Mouse (Mus musculus): ENCODE measurements around the gene Dpp6. TPM values are rescaled to one million over a fixed set of nuclear protein-coding genes. Genes with fewer than 3 reads are reported as not detected.

Dpp6 gene
- total and polyA plus RNA-seq, 3 experiments, result 0.16 TPM; not detected in 2

DNA sequence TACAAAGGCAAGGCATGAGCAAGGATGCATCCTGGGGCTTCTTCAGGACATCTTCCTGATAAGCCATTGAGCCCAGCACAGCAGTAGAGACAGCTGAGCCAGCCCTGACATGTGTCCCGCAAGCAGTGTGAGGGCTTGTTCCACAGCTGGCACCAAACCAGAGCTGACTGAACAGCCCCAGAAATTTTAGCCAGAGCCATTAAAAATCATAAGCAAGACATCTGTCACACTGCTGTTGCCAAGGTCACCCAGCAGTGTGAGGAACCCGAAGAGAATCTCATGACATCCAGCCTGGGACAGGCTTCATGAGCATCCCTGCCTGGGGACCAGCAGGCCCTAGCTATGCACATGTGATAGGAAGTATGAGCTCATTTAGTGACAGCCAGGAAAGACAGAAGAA is 438.2 kb downstream of the Dpp6 start:
- TF ChIP-seq POLR2AphosphoS5 (IDR thresholded peaks at IDR 0.05; ENCODE audit: insufficient replicate concordance, low read depth, low read length) (no peak), GATA1 (IDR thresholded peaks at IDR 0.05; ENCODE audit: borderline replicate concordance, low read length) (no peak), TAL1 (conservative IDR thresholded peaks at IDR 0.05; ENCODE audit: low read depth, low read length) (no peak), CTCF (IDR thresholded peaks at IDR 0.05; ENCODE audit: low read depth, low read length) (no peak), GATA2 (IDR thresholded peaks at IDR 0.05; ENCODE audit: borderline replicate concordance, low read depth, low read length) (no peak)
- no peak overlapping the region for H3K4me3 ChIP-seq (ENCODE audit: low read depth, low read length)
- 0 out of 2 replicates have a peak, but pooled peaks cover 2% of the 10 kb centered on the region for H3K9me3 ChIP-seq (replicated peaks)
- H3K36me3 ChIP-seq (replicated peaks), result no peaks in the 10 kb centered on the region
- DNase-seq (ENCODE audit: low spot score), result no peak
- ATAC-seq (ENCODE audit: extremely low read depth, insufficient number of reproducible peaks, low FRiP score, poor library complexity, severe bottlenecking), result no peak
- H3K27me3 ChIP-seq (ENCODE audit: insufficient read depth, low read length), result no peaks in the 10 kb centered on the region
- H3K4me1 ChIP-seq (ENCODE audit: insufficient read depth, low read depth, low read length), result no peaks in the 10 kb centered on the region

DNA sequence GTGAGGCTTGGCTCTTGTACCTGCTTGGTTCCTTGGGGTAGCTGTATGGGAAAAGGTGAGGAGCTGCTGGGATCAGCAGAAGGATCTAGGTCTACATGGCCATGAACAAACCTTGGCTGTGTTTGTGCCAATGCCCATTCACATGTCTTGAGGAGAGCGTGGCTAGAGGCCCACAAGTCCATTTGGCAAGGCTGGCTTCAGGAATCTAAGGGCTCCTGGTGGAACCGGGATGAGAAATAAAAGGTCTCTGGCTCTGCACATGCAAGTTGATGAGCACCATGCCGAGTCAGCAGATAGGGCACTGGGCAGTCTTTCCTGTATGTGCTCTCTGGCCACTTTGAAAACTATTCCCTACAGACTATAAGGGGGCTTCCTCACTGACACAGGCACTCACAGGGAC is 441.6 kb downstream of the Dpp6 start:
- no peaks in the 10 kb centered on the region for H3K36me3 ChIP-seq (replicated peaks)
- H3K4me1 ChIP-seq (ENCODE audit: insufficient read depth, low read depth, low read length), result no peaks in the 10 kb centered on the region
- TF ChIP-seq GATA1 (IDR thresholded peaks at IDR 0.05; ENCODE audit: borderline replicate concordance, low read length), result no peak
- no peak for TF ChIP-seq POLR2AphosphoS5 (IDR thresholded peaks at IDR 0.05; ENCODE audit: insufficient replicate concordance, low read depth, low read length)
- no peak for TF ChIP-seq GATA2 (IDR thresholded peaks at IDR 0.05; ENCODE audit: borderline replicate concordance, low read depth, low read length)
- TF ChIP-seq TAL1 (conservative IDR thresholded peaks at IDR 0.05; ENCODE audit: low read depth, low read length), result no peak
- TF ChIP-seq CTCF (IDR thresholded peaks at IDR 0.05; ENCODE audit: low read depth, low read length), result no peak
- H3K9me3 ChIP-seq (replicated peaks), result peaks cover 10% of the 10 kb centered on the region; the same call in 1 of the 2 replicates
- no peak overlapping the region for H3K4me3 ChIP-seq (ENCODE audit: low read depth, low read length)
- DNase-seq (ENCODE audit: low spot score) (no peak), ATAC-seq (ENCODE audit: extremely low read depth, insufficient number of reproducible peaks, low FRiP score, poor library complexity, severe bottlenecking) (no peak)
- H3K27me3 ChIP-seq (ENCODE audit: insufficient read depth, low read length), result no peaks in the 10 kb centered on the region

DNA sequence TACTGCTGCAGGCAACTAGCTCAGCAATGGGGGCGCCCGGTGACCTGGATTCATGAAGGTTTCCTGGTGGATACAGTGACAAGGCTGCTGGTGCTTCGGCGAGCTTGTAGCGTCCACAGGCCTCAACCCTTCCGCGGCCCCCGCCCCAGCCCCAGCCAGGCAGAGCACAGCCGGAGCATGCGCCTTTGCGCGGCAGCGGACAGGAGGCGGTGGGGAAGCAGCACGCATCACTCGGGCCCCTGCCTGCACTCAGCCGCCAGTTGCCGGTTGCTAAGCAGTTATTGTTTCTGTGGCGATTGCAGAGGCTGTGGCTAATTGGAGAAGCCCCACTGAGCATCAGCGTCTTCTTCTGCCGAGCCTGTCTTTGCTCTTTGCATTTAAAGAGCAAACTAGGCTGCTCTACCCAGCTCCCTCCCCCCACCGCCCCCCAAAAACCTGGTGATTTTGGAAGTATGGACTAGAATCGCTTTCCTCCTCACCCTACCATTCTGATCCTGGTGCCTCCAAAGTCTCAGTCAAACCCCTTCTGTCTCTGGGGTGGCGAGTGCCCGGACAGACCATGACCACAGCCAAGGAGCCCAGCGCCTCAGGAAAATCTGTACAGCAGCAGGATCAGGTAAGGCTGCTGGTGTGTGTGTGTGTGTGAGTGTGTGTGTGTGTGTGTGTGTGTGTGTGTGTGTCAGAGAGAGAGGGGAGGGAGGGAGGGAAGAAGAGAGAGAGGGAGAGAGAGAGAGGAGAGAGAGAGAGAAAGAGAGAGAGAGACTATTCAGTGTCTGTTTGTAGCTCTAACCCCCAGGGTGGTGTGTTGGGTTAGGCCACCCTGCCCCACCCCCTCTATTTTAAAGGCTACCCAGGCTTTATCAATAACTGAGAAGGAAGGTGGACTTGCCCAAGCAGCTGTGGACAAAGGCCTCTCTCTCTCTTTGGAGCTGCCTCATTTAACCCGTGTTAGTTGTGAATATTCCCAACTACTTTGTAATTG is 445.0 kb downstream of the Dpp6 start:
- H3K27me3 ChIP-seq (ENCODE audit: insufficient read depth, low read length), result no peaks in the 10 kb centered on the region
- no peak for ATAC-seq (ENCODE audit: extremely low read depth, insufficient number of reproducible peaks, low FRiP score, poor library complexity, severe bottlenecking)
- DNase-seq (ENCODE audit: low spot score), result no peak
- peaks cover 22% of the 10 kb centered on the region for H3K9me3 ChIP-seq (replicated peaks)
- no peaks in the 10 kb centered on the region for H3K4me1 ChIP-seq (ENCODE audit: insufficient read depth, low read depth, low read length)
- TF ChIP-seq GATA2 (IDR thresholded peaks at IDR 0.05; ENCODE audit: borderline replicate concordance, low read depth, low read length) (no peak), POLR2AphosphoS5 (IDR thresholded peaks at IDR 0.05; ENCODE audit: insufficient replicate concordance, low read depth, low read length) (no peak), GATA1 (IDR thresholded peaks at IDR 0.05; ENCODE audit: borderline replicate concordance, low read length) (no peak), TAL1 (conservative IDR thresholded peaks at IDR 0.05; ENCODE audit: low read depth, low read length) (no peak), CTCF (IDR thresholded peaks at IDR 0.05; ENCODE audit: low read depth, low read length) (no peak)
- H3K4me3 ChIP-seq (ENCODE audit: low read depth, low read length), result no peak overlapping the region
- H3K36me3 ChIP-seq (replicated peaks), result no peaks in the 10 kb centered on the region

DNA sequence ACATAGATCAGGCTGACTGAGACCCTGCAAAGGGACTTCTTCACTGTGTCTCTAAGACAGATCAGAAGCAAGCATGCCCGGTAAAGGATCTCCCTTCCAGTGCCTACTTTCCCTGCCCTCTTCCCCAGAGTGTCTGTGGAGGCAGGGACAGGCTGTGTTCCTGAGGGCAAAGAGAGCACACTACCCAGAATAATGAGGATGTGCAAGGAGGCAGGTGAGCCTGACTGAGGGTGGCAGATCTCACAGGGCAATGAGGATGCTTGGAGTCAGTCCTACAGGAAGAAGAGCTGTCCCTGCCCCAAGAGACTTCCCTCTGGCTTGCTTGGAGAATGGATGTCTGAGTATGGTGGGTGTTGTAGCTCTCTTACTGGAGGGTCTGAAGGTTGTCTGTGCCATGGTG is 445.7 kb downstream of the Dpp6 start:
- no peak for ATAC-seq (ENCODE audit: extremely low read depth, insufficient number of reproducible peaks, low FRiP score, poor library complexity, severe bottlenecking)

DNA sequence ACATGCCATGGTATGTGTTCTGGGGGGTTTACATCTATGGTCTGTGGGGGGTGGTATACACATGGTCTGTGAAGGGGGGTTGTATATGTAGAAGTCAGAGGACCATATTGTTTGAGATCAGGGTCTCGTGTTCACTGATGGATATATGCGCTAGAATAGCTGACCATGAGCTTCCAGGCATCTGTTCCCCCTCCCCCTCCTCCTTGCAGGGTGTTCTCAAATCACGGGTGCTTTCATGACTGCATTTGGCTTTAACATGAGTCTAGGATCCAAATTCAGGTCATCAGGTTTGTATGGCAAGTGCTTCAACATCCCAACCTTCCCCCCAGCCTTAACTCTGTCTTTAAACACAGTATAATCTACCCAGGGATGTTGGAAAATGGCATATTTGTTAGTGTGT is 448.3 kb downstream of the Dpp6 start:
- no peaks in the 10 kb centered on the region for H3K36me3 ChIP-seq (replicated peaks)
- TF ChIP-seq TAL1 (conservative IDR thresholded peaks at IDR 0.05; ENCODE audit: low read depth, low read length) (no peak), POLR2AphosphoS5 (IDR thresholded peaks at IDR 0.05; ENCODE audit: insufficient replicate concordance, low read depth, low read length) (no peak), GATA2 (IDR thresholded peaks at IDR 0.05; ENCODE audit: borderline replicate concordance, low read depth, low read length) (no peak), GATA1 (IDR thresholded peaks at IDR 0.05; ENCODE audit: borderline replicate concordance, low read length) (no peak), CTCF (IDR thresholded peaks at IDR 0.05; ENCODE audit: low read depth, low read length) (no peak)
- no peaks in the 10 kb centered on the region for H3K27me3 ChIP-seq (ENCODE audit: insufficient read depth, low read length)
- ATAC-seq (ENCODE audit: extremely low read depth, insufficient number of reproducible peaks, low FRiP score, poor library complexity, severe bottlenecking), result no peak
- DNase-seq (ENCODE audit: low spot score), result no peak
- no peak overlapping the region for H3K4me3 ChIP-seq (ENCODE audit: low read depth, low read length)
- peaks cover 27% of the 10 kb centered on the region for H3K9me3 ChIP-seq (replicated peaks)
- H3K4me1 ChIP-seq (ENCODE audit: insufficient read depth, low read depth, low read length), result no peaks in the 10 kb centered on the region

More for the DNA sequence above, 445.7 kb downstream of the Dpp6 start:
- H3K36me3 ChIP-seq (replicated peaks), result no peaks in the 10 kb centered on the region
- no peaks in the 10 kb centered on the region for H3K4me1 ChIP-seq (ENCODE audit: insufficient read depth, low read depth, low read length)
- H3K9me3 ChIP-seq (replicated peaks), result peaks cover 25% of the 10 kb centered on the region
- H3K27me3 ChIP-seq (ENCODE audit: insufficient read depth, low read length), result no peaks in the 10 kb centered on the region
- no peak for DNase-seq (ENCODE audit: low spot score)
- no peak overlapping the region for H3K4me3 ChIP-seq (ENCODE audit: low read depth, low read length)
- TF ChIP-seq TAL1 (conservative IDR thresholded peaks at IDR 0.05; ENCODE audit: low read depth, low read length) (no peak), GATA2 (IDR thresholded peaks at IDR 0.05; ENCODE audit: borderline replicate concordance, low read depth, low read length) (no peak), GATA1 (IDR thresholded peaks at IDR 0.05; ENCODE audit: borderline replicate concordance, low read length) (no peak), POLR2AphosphoS5 (IDR thresholded peaks at IDR 0.05; ENCODE audit: insufficient replicate concordance, low read depth, low read length) (no peak), CTCF (IDR thresholded peaks at IDR 0.05; ENCODE audit: low read depth, low read length) (no peak)

DNA sequence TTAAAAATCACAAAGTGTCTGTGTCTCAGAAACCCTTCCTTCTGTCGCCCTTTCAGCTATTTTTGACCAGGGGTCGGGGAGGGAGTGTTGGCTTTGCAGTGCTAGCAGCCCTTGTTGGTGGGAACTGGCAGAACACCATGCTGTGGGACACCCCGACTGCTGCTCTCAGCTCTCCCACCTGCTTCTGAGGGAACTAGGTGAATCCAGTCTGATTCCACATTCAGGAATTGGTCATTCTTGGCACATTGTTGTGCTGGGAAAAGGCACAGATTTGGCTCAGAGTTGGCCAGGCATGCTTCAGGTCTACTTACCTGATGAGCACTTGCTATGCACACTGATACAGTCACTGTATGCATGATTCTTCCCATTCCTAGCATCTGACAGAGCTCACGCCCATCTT is 454.3 kb downstream of the Dpp6 start:
- Histone ChIP-seq H3K36me3 (replicated peaks) (no peaks in the 10 kb centered on the region), H3K4me3 (ENCODE audit: low read depth, low read length) (no peak overlapping the region), H3K4me1 (ENCODE audit: insufficient read depth, low read depth, low read length) (no peaks in the 10 kb centered on the region), H3K9me3 (replicated peaks) (peaks cover 11% of the 10 kb centered on the region; the same call in 1 of the 2 replicates), H3K27me3 (ENCODE audit: insufficient read depth, low read length) (no peaks in the 10 kb centered on the region)
- no peak for TF ChIP-seq TAL1 (conservative IDR thresholded peaks at IDR 0.05; ENCODE audit: low read depth, low read length)
- no peak for TF ChIP-seq GATA2 (IDR thresholded peaks at IDR 0.05; ENCODE audit: borderline replicate concordance, low read depth, low read length)
- no peak for TF ChIP-seq CTCF (IDR thresholded peaks at IDR 0.05; ENCODE audit: low read depth, low read length)
- no peak for TF ChIP-seq POLR2AphosphoS5 (IDR thresholded peaks at IDR 0.05; ENCODE audit: insufficient replicate concordance, low read depth, low read length)
- no peak for TF ChIP-seq GATA1 (IDR thresholded peaks at IDR 0.05; ENCODE audit: borderline replicate concordance, low read length)
- DNase-seq (ENCODE audit: low spot score) (no peak), ATAC-seq (ENCODE audit: extremely low read depth, insufficient number of reproducible peaks, low FRiP score, poor library complexity, severe bottlenecking) (no peak)

Data from G1E (cell line).